ENCODE assay signal across 14 mouse cellular contexts in genomic region chr12:26478196-26479004, GRCm38 (mm10). TPM values are rescaled to one million over a fixed set of nuclear protein-coding genes. Genes with fewer than 3 reads are reported as not detected.
DNase-seq lines count a peak whose midpoint lies in the region; ATAC-seq and TF ChIP-seq lines count a peak whose summit lies in the region.
"Had no signal": no experiment of that assay in that cellular context is flagged by ENCODE, and none has a peak within 500 bp of the region (broad histone marks: within the 10 kb centered on the region; RNA-seq: fewer than 3 reads in every experiment).

No protein-coding gene starts in this region.

- H3K4me2 ChIP-seq in heart, embryonic 11.5 days: no peak overlapping the region
- 0 out of 2 replicates have a peak overlapping the region, but pooled peaks have one; percentile 8 for H3K4me2 ChIP-seq in stomach, postnatal 0 days (replicated peaks; ENCODE audit: low read depth)
- H3K4me2 ChIP-seq in liver, embryonic 11.5 days: no peak overlapping the region
- H3K4me2 ChIP-seq: limb, embryonic 13.5 days; midbrain, embryonic 15.5 days; stomach, embryonic 15.5 days had no signal

- no peak overlapping the region for H3K9ac ChIP-seq in heart, embryonic 11.5 days (ENCODE audit: low read depth, low read length)
- H3K9ac ChIP-seq in stomach, postnatal 0 days (ENCODE audit: low read length): no peak overlapping the region
- H3K9ac ChIP-seq in liver, embryonic 11.5 days (ENCODE audit: low read depth, low read length): no peak overlapping the region
- H3K9ac ChIP-seq: limb, embryonic 13.5 days; midbrain, embryonic 15.5 days; stomach, embryonic 15.5 days had no signal

- TF ChIP-seq POLR2A in thymus, adult 2 months (IDR thresholded peaks at IDR 0.05; ENCODE audit: control insufficient read depth, extremely low read depth, insufficient read depth, low read length, poor library complexity): no peak

- no peak overlapping the region for H3K4me3 ChIP-seq in heart, embryonic 11.5 days (ENCODE audit: low read depth, low read length)
- no peak overlapping the region for H3K4me3 ChIP-seq in stomach, postnatal 0 days (ENCODE audit: low read depth, low read length)
- no peak overlapping the region for H3K4me3 ChIP-seq in liver, embryonic 11.5 days (ENCODE audit: low read depth, low read length)
- H3K4me3 ChIP-seq in thymus, adult 2 months (ENCODE audit: control insufficient read depth, insufficient read depth, low read length): no peak overlapping the region
- H3K4me3 ChIP-seq: erythroblast, embryonic 14.5 days; heart, adult 2 months; limb, embryonic 13.5 days; midbrain, embryonic 15.5 days; stomach, embryonic 15.5 days had no signal

- no peak for TF ChIP-seq CTCF in stomach, postnatal 0 days (IDR thresholded peaks at IDR 0.05; ENCODE audit: low read depth)
- TF ChIP-seq CTCF in thymus, adult 2 months (IDR thresholded peaks at IDR 0.05; ENCODE audit: borderline replicate concordance, control insufficient read depth, extremely low read depth, insufficient read depth, low read length, poor library complexity): no peak

- WGBS in heart, embryonic 11.5 days (ENCODE audit: insufficient replicate concordance): 77% methylated on average over 18 of the region's 18 CpGs
- WGBS in stomach, postnatal 0 days: 63% methylated on average over 18 of the region's 18 CpGs
- WGBS in liver, embryonic 11.5 days: 82% methylated on average over 18 of the region's 18 CpGs
- 96% methylated on average over 18 of the region's 18 CpGs for WGBS in thymus, adult 2 months

- no peaks in the 10 kb centered on the region for H3K4me1 ChIP-seq in heart, embryonic 11.5 days (ENCODE audit: control insufficient read depth, insufficient read depth, low read length)
- H3K4me1 ChIP-seq in stomach, postnatal 0 days (replicated peaks; ENCODE audit: control insufficient read depth, insufficient read depth): no peaks in the 10 kb centered on the region
- H3K4me1 ChIP-seq in liver, embryonic 11.5 days (replicated peaks; ENCODE audit: control insufficient read depth, insufficient read depth, low read length): 0 out of 2 replicates have a peak, but pooled peaks cover 2% of the 10 kb centered on the region
- no peaks in the 10 kb centered on the region for H3K4me1 ChIP-seq in thymus, adult 2 months (replicated peaks; ENCODE audit: control insufficient read depth, insufficient read depth, low read length)
- H3K4me1 ChIP-seq: limb, embryonic 13.5 days; midbrain, embryonic 15.5 days; stomach, embryonic 15.5 days had no signal

- H3K27me3 ChIP-seq in heart, embryonic 11.5 days (ENCODE audit: control insufficient read depth, insufficient read depth, low read length): no peaks in the 10 kb centered on the region
- H3K27me3 ChIP-seq in stomach, postnatal 0 days (ENCODE audit: control insufficient read depth, insufficient read depth, low read length): no peaks in the 10 kb centered on the region
- H3K27me3 ChIP-seq in liver, embryonic 11.5 days (replicated peaks; ENCODE audit: control insufficient read depth, insufficient read depth, low read length): no peaks in the 10 kb centered on the region
- H3K27me3 ChIP-seq in thymus, adult 2 months (ENCODE audit: control insufficient read depth, insufficient read depth, low read length): no peaks in the 10 kb centered on the region
- H3K27me3 ChIP-seq: limb, embryonic 13.5 days; midbrain, embryonic 15.5 days; stomach, embryonic 15.5 days had no signal

- TF ChIP-seq EP300 in stomach, postnatal 0 days (optimal IDR thresholded peaks at IDR 0.05): no peak

- H3K27ac ChIP-seq in heart, embryonic 11.5 days (ENCODE audit: low read depth, low read length): no peak overlapping the region
- H3K27ac ChIP-seq in stomach, postnatal 0 days (replicated peaks): no peak overlapping the region
- no peak overlapping the region for H3K27ac ChIP-seq in liver, embryonic 11.5 days (ENCODE audit: low read depth, low read length)
- no peak overlapping the region for H3K27ac ChIP-seq in thymus, adult 2 months (ENCODE audit: control insufficient read depth, insufficient read depth, low read length)
- H3K27ac ChIP-seq: heart, adult 2 months; limb, embryonic 13.5 days; midbrain, embryonic 15.5 days; stomach, embryonic 15.5 days had no signal

- intact Hi-C loops in heart, postnatal 14 days (cut with DNase I): no loop called here

- no peaks in the 10 kb centered on the region for H3K36me3 ChIP-seq in heart, embryonic 11.5 days (ENCODE audit: control insufficient read depth, insufficient read depth, low read length)
- no peaks in the 10 kb centered on the region for H3K36me3 ChIP-seq in stomach, postnatal 0 days (ENCODE audit: control insufficient read depth, insufficient read depth, low read length)
- no peaks in the 10 kb centered on the region for H3K36me3 ChIP-seq in liver, embryonic 11.5 days (ENCODE audit: control insufficient read depth, insufficient read depth, low read length)
- H3K36me3 ChIP-seq in thymus, adult 2 months (ENCODE audit: control insufficient read depth, insufficient read depth, low read length): no peaks in the 10 kb centered on the region
- H3K36me3 ChIP-seq: midbrain, embryonic 15.5 days; stomach, embryonic 15.5 days had no signal

- H3K9me3 ChIP-seq in heart, embryonic 11.5 days (replicated peaks; ENCODE audit: control insufficient read depth, low read length): no peaks in the 10 kb centered on the region
- H3K9me3 ChIP-seq in stomach, postnatal 0 days (ENCODE audit: control insufficient read depth, low read length): no peaks in the 10 kb centered on the region
- H3K9me3 ChIP-seq in liver, embryonic 11.5 days (ENCODE audit: control insufficient read depth, low read length): no peaks in the 10 kb centered on the region
- H3K9me3 ChIP-seq: limb, embryonic 13.5 days; midbrain, embryonic 15.5 days; stomach, embryonic 15.5 days had no signal

- no peak for ATAC-seq in heart, embryonic 11.5 days (replicated peaks; ENCODE audit: insufficient number of reproducible peaks, low FRiP score, low TSS enrichment)
- no peak for ATAC-seq in stomach, postnatal 0 days (ENCODE audit: low FRiP score, low TSS enrichment)
- no peak for ATAC-seq in liver, embryonic 11.5 days (replicated peaks; ENCODE audit: low FRiP score)
- ATAC-seq: midbrain, embryonic 15.5 days had no signal

- DNase-seq in heart, adult 11 months: peak; percentile 95
- DNase-seq in urinary bladder, postnatal 14 days (ENCODE audit: low spot score): peak; percentile 18
- DNase-seq in urinary bladder, postnatal 4 days (ENCODE audit: low spot score in 2 of 2): no peak
- peak; percentile 31 to 50 for DNase-seq in heart, postnatal 14 days
- no peak for DNase-seq in stomach, postnatal 0 days (ENCODE audit: low spot score)
- DNase-seq in liver, embryonic 11.5 days (ENCODE audit: low spot score): no peak
- DNase-seq in thymus, adult 2 months: no peak
- DNase-seq: cerebellum, adult 8-10 months had no signal

RNA-seq across cellular contexts. Expression of gene Cmpk2, which starts 9.4 kb away (rescaled TPM):
- polyA plus RNA-seq in heart, embryonic 11.5 days (2014; fragmentation: Nextera tagmentation; extraction: Ambion mirVana): 9.1 and 9.3 TPM in 2 replicates
- 1 to 10 TPM; 5.6 to 6.2 TPM for total RNA-seq in heart, postnatal 14 days (2021)
- polyA plus RNA-seq in stomach, postnatal 0 days (2015; fragmentation: Nextera tagmentation; extraction: Ambion mirVana): 2.9 and 4.3 TPM in 2 replicates
- polyA plus RNA-seq in liver, embryonic 11.5 days (2014; fragmentation: Nextera tagmentation; extraction: Ambion mirVana): 8.7 and 12.9 TPM in 2 replicates
- 6.6 and 7.2 TPM in 2 replicates for polyA plus RNA-seq in thymus, adult 2 months (2012; rRNA removed)

RNA-seq across cellular contexts. Expression of gene Rsad2, which starts 22.1 kb away (rescaled TPM):
- 0.13 and 0.20 TPM in 2 replicates for polyA plus RNA-seq in heart, embryonic 11.5 days (2014; fragmentation: Nextera tagmentation; extraction: Ambion mirVana)
- 10 to 100 TPM; 22.8 to 23.9 TPM for total RNA-seq in heart, postnatal 14 days (2021)
- polyA plus RNA-seq in stomach, postnatal 0 days (2015; fragmentation: Nextera tagmentation; extraction: Ambion mirVana): 0.89 and 1.2 TPM in 2 replicates
- 0.44 and 1.6 TPM in 2 replicates for polyA plus RNA-seq in liver, embryonic 11.5 days (2014; fragmentation: Nextera tagmentation; extraction: Ambion mirVana)
- 2.9 TPM in 2 replicates for polyA plus RNA-seq in thymus, adult 2 months (2012; rRNA removed)

Comparison
In these comparisons a context has a peak if more than half of its experiments do, and no peak if none do; other contexts are left out.
1. DNase-seq: peak in heart, adult 11 months (single experiment), urinary bladder, postnatal 14 days (single experiment) and heart, postnatal 14 days (2 of 2); none in urinary bladder, postnatal 4 days (0 of 2), stomach, postnatal 0 days (single experiment), liver, embryonic 11.5 days (single experiment) and thymus, adult 2 months (single experiment).